Mouse (Mus musculus): ENCODE data around the gene Acads.
"Not testable (repeated sequence)": the region's sequence is repeated elsewhere in the genome, so short reads cannot be mapped to it uniquely, and the experiment has no call there.

Gene Acads

DNA sequence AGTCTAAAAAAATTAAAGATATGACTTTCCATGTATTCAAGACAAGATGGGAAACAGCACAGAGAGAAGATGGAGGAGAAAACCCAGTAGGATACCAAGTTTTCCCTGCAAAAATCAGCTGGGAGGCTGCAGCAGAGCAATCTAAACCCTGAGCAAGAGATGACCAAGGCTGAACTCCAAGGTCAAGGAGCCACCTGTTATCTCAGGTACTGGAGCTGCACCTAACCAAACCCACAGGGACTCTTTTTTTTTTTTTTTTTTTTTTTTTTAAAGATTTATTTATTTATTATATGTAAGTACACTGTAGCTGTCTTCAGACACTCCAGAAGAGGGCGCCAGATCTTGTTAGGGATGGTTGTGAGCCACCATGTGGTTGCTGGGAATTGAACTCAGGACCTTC lies 29.7 kb upstream of the Acads start:
- DNase-seq, result not testable (repeated sequence)

GRCm38 (mm10) chr5:115148378-115148777 lies 29.2 kb upstream of the Acads start:
- no peak for DNase-seq

GRCm38 (mm10) chr5:115147388-115147787 lies 28.2 kb upstream of the Acads start:
- no peak for DNase-seq

GRCm38 (mm10) chr5:115146747-115147130 lies 27.6 kb upstream of the Acads start:
- DNase-seq, result no peak

- no peak for DNase-seq
Measured at GRCm38 (mm10) chr5:115145976-115146746, 27.0 kb upstream of the Acads start.

GRCm38 (mm10) chr5:115145253-115145968 lies 26.3 kb upstream of the Acads start:
- no peak for DNase-seq

DNA sequence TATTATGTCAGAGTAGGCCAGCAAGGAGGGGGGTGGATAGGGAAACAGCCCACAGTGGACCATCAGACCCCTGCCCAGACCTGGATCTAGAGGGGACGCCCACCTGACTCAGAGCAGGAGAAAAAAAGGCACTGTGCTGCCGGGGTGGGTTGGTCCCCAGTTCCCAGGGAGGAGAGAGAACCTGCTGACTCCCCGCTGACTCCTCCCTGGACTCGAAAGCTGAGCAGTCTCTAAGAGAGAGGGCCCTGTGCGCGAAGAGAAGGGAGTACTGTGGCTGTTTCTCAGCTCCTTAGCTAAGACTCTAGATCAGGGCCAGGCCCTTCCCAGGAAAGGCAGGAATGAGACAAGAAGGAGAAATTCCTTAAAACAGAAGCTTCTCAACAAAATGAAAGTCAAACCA lies 25.3 kb upstream of the Acads start:
- DNase-seq, result no peak

DNA sequence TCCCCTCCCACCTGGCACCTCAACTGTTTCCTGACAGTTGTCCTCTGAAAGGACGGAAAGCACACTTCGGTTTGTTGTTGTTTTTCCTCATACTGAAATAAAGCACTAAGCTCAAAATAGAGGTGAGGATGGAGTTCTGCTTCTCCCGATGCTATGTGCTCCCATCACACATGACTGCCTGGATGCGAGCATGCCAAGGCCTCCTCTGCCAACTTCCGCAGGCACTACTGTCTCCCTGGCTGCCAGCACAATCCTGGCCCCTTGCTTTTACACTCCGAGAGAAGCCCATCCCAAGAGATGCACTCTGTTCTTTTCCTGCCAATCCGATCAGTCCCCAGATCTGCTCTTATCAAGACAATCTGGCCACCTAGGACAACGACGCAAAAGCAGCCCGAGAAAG lies 24.4 kb upstream of the Acads start:
- DNase-seq, result no peak

GRCm38 (mm10) chr5:115142166-115142697 lies 23.1 kb upstream of the Acads start:
- no peak for DNase-seq

GRCm38 (mm10) chr5:115140726-115141125 lies 21.6 kb upstream of the Acads start:
- no peak for DNase-seq

GRCm38 (mm10) chr5:115139124-115139523 lies 20.0 kb upstream of the Acads start:
- no peak for DNase-seq

DNA sequence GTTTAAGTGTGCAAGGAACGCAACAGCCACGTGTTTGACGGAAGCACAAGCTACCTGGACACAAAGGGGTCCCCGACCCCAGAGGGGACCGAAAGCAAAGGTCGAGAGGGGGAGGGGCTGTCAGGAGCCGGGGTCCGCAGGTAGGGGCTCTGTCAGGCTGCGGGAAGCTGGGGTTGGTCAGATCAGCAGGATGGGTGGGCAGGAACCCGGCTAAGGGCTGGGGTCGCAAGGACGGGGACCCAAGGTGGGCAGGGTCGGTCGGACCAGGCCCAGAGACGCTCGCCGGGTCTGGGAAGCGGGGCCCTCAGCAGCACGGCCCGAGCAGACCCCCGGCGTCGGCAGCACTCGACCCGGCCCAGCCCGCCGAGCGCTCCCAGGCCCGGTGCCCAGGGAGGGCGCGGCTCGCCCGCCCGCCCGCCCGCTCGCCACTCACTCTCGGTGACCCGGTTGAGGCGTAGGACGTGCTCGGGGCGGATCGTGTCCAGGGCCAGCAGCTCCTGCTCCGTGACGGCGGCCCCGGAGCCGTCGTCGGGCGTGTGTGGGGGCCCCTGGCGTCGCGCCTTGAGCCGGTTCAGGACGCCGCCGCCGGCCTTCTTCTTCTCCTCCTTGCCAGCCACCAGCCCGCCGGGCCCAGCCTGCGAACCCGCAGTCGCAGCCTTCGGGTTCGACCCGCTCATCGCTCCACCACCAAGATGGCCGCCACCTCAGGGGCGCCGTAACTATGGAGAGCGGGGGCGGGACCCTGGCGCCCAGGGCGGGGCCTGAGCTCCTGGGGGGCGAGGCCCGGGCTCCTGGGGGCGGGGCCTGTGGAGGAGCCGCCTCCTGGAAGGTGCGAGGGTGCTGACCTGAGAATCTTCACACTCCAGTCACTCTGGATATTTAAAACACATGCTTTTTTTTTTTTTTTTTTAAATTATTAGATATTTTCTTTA lies 15.4 kb upstream of the Acads start, which contains the start of gene Unc119b:
Unc119b (minus strand) TSS at position 742 of the 932 bp plus-strand sequence.
- DNase-seq, result peak; percentile 90

DNA sequence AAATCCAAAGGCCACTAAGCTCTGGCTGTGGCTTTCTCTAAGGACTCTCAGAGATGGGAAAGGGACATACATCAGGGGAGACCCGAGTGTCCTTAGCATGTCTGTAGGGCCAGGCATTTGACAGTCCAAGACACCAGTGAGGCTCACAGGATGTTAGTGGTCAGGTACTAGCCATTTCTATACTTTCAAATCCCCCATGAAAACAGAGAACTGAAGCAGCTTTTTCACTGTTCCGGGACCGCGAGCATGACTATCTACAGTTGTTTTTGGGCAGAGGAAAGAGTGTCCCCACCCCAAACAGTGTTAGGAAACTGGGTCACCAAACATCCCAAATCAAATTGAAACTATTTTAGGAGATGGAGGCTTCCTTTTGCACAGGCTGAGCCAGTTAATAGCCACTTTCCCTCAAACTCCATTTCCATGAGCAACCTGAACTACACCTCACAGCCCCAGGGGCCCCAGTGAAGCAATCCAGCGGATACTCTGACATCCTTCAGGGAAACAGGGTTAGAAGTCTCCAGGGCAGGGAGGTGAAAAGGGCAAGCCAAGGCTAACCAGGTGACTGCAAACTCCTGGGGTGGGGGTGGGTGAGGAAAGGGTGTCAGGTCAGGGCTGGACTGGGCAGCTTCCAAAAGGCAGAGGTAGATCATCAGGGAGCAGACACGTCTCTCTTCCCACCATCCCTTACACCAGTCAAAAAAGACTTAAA lies 14.4 kb upstream of the Acads start:
- no peak for DNase-seq

DNA sequence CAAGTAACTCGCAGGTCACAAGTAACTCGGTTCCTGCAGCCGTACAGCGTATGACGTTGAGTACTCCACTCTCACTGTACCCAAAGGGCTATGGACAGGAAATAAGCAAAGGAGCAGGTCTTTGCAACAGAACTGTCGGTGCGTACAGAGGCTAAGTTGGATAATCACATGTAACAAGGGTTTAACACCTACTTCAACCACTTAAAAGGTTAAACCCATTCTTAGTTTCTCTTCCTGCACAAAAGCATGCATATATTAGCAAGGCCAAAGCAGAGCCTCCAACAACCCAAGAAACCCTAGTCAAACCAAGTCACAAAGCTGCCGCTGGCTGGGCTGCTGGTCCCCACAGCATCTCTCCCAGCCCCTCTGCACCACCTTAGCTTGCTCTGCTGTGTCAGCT lies 13.3 kb upstream of the Acads start:
- DNase-seq, result no peak

GRCm38 (mm10) chr5:115129328-115129727 lies 10.2 kb upstream of the Acads start:
- DNase-seq, result no peak

- DNase-seq, result peak; percentile 63
Measured at GRCm38 (mm10) chr5:115127421-115128179, 8.5 kb upstream of the Acads start.

GRCm38 (mm10) chr5:115126578-115127312 lies 7.6 kb upstream of the Acads start:
- no peak for DNase-seq

- peak; percentile 87 for DNase-seq
Measured at GRCm38 (mm10) chr5:115125211-115125871, 6.2 kb upstream of the Acads start.

- no peak for DNase-seq
Measured at GRCm38 (mm10) chr5:115124690-115125089, 5.5 kb upstream of the Acads start.

DNA sequence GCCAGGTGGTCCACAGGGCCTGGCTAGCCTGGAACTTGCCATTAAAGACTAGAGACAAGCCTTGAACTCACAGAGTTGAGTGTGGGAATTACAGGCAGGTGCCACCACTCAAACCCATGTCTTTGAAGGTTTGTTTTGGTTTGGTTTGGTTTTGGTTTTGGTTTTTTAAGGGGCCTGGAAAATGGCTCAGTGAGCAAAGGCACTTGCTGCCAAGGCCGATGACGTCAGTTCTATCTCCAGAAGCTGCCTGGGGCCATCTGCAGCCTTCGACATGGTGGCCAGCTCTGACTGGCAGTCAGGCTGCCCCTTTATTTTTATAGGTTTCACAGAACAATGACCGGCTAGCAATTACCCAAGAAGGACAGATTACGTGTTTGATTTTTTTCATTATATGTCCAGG lies 1.8 kb upstream of the Acads start:
- peak; percentile 70 for DNase-seq

All from cerebellum, adult 11-12 months (tissue).